18 mouse cellular contexts compared by ENCODE assay signal in genomic region chr8:87497641-87498040, GRCm38 (mm10). TPM values are rescaled to one million over a fixed set of nuclear protein-coding genes. Genes with fewer than 3 reads are reported as not detected.
"Had no signal": no experiment of that assay in that cellular context is flagged by ENCODE, and none has a peak within 500 bp of the region (broad histone marks: within the 10 kb centered on the region; RNA-seq: fewer than 3 reads in every experiment).

No protein-coding gene starts in this region.

- ATAC-seq: liver, embryonic 12.5 days; midbrain, embryonic 13.5 days had no signal

- H3K4me3 ChIP-seq: kidney, embryonic 15.5 days; limb, embryonic 15.5 days; liver, embryonic 12.5 days; megakaryocyte, embryonic 14.5 days; midbrain, embryonic 13.5 days; myocyte; neural tube, embryonic 15.5 days had no signal

- H3K36me3 ChIP-seq: kidney, embryonic 15.5 days; limb, embryonic 15.5 days; liver, embryonic 12.5 days; midbrain, embryonic 13.5 days; neural tube, embryonic 15.5 days had no signal

- H3K9ac ChIP-seq: kidney, embryonic 15.5 days; limb, embryonic 15.5 days; liver, embryonic 12.5 days; lung, embryonic 14.5 days; midbrain, embryonic 13.5 days; neural tube, embryonic 15.5 days had no signal

- H3K27ac ChIP-seq: kidney, embryonic 15.5 days; limb, embryonic 15.5 days; liver, embryonic 12.5 days; macrophage; midbrain, embryonic 13.5 days; neural tube, embryonic 15.5 days had no signal

- DNase-seq: kidney, adult 2 months; kidney, postnatal 14 days; left cerebral cortex, postnatal 4 days; lung, embryonic 14.5 days; lung, postnatal 10 days; right cerebral cortex, adult 18-20 months; right cerebral cortex, postnatal 25 days; spleen, adult 18-20 months; thymus, postnatal 36 days had no signal

- H3K27me3 ChIP-seq: kidney, embryonic 15.5 days; limb, embryonic 15.5 days; liver, embryonic 12.5 days; midbrain, embryonic 13.5 days; neural tube, embryonic 15.5 days had no signal

- H3K4me1 ChIP-seq: kidney, embryonic 15.5 days; limb, embryonic 15.5 days; liver, embryonic 12.5 days; megakaryocyte, embryonic 14.5 days had no signal

- H3K4me2 ChIP-seq: kidney, embryonic 15.5 days; limb, embryonic 15.5 days; liver, embryonic 12.5 days; lung, embryonic 14.5 days; midbrain, embryonic 13.5 days; neural tube, embryonic 15.5 days had no signal

- H3K9me3 ChIP-seq: kidney, embryonic 15.5 days; limb, embryonic 15.5 days; liver, embryonic 12.5 days; megakaryocyte, embryonic 14.5 days; midbrain, embryonic 13.5 days; neural tube, embryonic 15.5 days had no signal

RNA-seq across cellular contexts. Expression of gene Cbln1, which starts 25.2 kb away (rescaled TPM):
- polyA plus RNA-seq: kidney, embryonic 15.5 days; liver, embryonic 12.5 days; liver, embryonic 16.5 days; lung, embryonic 14.5 days; macrophage had no signal
